Mouse (Mus musculus) mouse embryonic stem cell (cell line): Measurements from ENCODE around the gene Abhd15.

Experiments used
- in situ Hi-C, 2 experiments: fragments of 300-500 bp; cut with MboI; formaldehyde crosslinking; loops; 1 replicate in 1 of 2; 3 replicates in 1 of 2; pipeline ENCODE4 v1.14.3; 2019 to 2020; ENCODE audit warnings: low sequenced_read_pairs in 2 of 2, low pct_unique_long_range_greater_than_20kb in 1 of 2, mixed read lengths in 1 of 2; ENCODE audit not compliant: unreplicated experiment in 1 of 2

Gene Abhd15

DNA sequence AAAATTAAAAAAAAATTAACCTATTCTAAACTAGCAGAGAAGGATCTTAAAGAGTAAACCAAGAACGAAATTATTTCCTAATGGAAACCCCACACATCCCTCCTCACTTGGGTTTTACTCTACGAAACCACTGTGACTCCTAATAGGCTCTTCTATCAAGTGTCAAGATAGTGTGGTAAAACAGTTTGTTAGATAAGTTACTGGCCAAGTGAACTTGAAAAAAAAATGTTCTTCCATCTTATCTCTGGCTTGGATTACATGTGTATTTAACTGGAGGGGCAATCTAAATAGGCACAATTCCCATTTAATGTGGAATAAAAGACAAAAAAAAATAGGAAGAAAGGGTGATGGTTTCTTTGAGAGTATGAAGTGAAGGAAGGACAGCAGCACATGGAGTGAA, 15.9 kb downstream of the Abhd15 start:
- in situ Hi-C loops: no loop called here

- in situ Hi-C loops: no loop called here
Measured at GRCm38 (mm10) chr11:77532202-77532846, 17.4 kb downstream of the Abhd15 start.

GRCm38 (mm10) chr11:77545261-77545660, 30.3 kb downstream of the Abhd15 start:
- in situ Hi-C loops: no loop called here

- in situ Hi-C loops: no loop called here
Measured at GRCm38 (mm10) chr11:77585201-77585600, 70.3 kb downstream of the Abhd15 start.
